Mouse (Mus musculus) heart, adult 8-10 months (tissue): ENCODE measurements around the gene Fam189b. TPM values are rescaled to one million over a fixed set of nuclear protein-coding genes. Genes with fewer than 3 reads are reported as not detected.

Experiments used
- DNase-seq: peaks from one replicate; pipeline ENCODE4 v3.0.0; 2022; ENCODE audit warnings: low spot score
- total RNA-seq, 4 experiments: library from RNA; stranded (reverse); gene quantifications; 2 replicates each; pipeline ENCODE4 v1.2.4; 2022

Gene Fam189b
- total RNA-seq, 4 experiments from 2014 or later: 2.6 to 4.8 (median 4.3) TPM

GRCm38 (mm10) chr3:89165268-89165870, 17.6 kb upstream of the Fam189b start:
- DNase-seq: no peak

- DNase-seq: no peak
Observed at GRCm38 (mm10) chr3:89166945-89167344, 16.0 kb upstream of the Fam189b start.

- no peak for DNase-seq
Observed at GRCm38 (mm10) chr3:89174844-89175243, 8.1 kb upstream of the Fam189b start.

- no peak for DNase-seq
Observed at GRCm38 (mm10) chr3:89175544-89175943, 7.4 kb upstream of the Fam189b start.

- DNase-seq: no peak
Observed at GRCm38 (mm10) chr3:89176421-89176820, 6.5 kb upstream of the Fam189b start.

- peak; percentile 89 for DNase-seq
Observed at GRCm38 (mm10) chr3:89177242-89178106, 5.5 kb upstream of the Fam189b start, which contains the start of gene Scamp3. Scamp3 (plus strand) TSS chr3:89177473.

- DNase-seq: no peak
Observed at GRCm38 (mm10) chr3:89178107-89178385, 4.9 kb upstream of the Fam189b start.

GRCm38 (mm10) chr3:89179056-89179455, 3.9 kb upstream of the Fam189b start:
- no peak for DNase-seq

- no peak for DNase-seq
Observed at GRCm38 (mm10) chr3:89181749-89182500, 1.0 kb upstream of the Fam189b start.

- DNase-seq: no peak
Observed at GRCm38 (mm10) chr3:89182531-89183057, 349 bp upstream of the Fam189b start.

- no peak for DNase-seq
Observed at GRCm38 (mm10) chr3:89183959-89184315, 994 bp downstream of the Fam189b start.

GRCm38 (mm10) chr3:89187197-89187596, 4.3 kb downstream of the Fam189b start:
- DNase-seq: no peak

GRCm38 (mm10) chr3:89187690-89188477, 4.9 kb downstream of the Fam189b start:
- DNase-seq: no peak

- no peak for DNase-seq
Observed at GRCm38 (mm10) chr3:89188478-89188875, 5.5 kb downstream of the Fam189b start.

GRCm38 (mm10) chr3:89190436-89190835, 7.5 kb downstream of the Fam189b start:
- no peak for DNase-seq

GRCm38 (mm10) chr3:89193351-89193750, 10.4 kb downstream of the Fam189b start:
- no peak for DNase-seq

- no peak for DNase-seq
Observed at GRCm38 (mm10) chr3:89193853-89194252, 10.9 kb downstream of the Fam189b start.

- DNase-seq: peak; percentile 87
Observed at GRCm38 (mm10) chr3:89195979-89196877, 13.3 kb downstream of the Fam189b start.

- no peak for DNase-seq
Observed at GRCm38 (mm10) chr3:89199839-89200238, 16.9 kb downstream of the Fam189b start.
